Mouse (Mus musculus): ENCODE measurements around the gene Med27. TPM values are rescaled to one million over a fixed set of nuclear protein-coding genes. Genes with fewer than 3 reads are reported as not detected.

Gene Med27
- polyA plus RNA-seq, 1 experiment from 2014 or later = 76.0 TPM

DNA sequence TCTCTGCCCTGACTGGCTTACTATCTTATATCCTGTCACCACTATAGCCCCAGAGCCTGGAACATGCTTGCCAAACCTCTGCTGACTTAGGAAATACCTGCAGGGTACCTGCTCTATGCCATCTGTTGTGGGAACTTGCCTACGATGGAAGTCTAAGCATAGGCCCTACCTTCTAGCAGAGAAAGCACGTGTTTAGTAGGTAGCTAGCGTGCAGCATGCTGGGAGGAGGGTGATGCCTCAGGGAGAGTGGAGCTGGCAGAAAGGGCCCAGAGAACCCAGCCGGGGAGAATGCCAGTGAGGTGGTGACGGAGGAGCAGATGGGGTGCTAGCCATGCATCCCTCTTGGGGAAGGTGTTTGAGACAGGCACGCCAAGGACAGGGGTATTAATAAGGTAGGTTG is 89.8 kb downstream of the Med27 start:
- Histone ChIP-seq H3K4me3 (ENCODE audit: low read depth, low read length) (no peak overlapping the region), H3K9ac (ENCODE audit: low read length) (no peak overlapping the region), H3K4me1 (ENCODE audit: control insufficient read depth, insufficient read depth, low read length) (no peaks in the 10 kb centered on the region), H3K27ac (ENCODE audit: low read depth, low read length) (no peak overlapping the region), H3K9me3 (ENCODE audit: control insufficient read depth, low read length) (no peaks in the 10 kb centered on the region), H3K36me3 (ENCODE audit: control insufficient read depth, insufficient read depth, low read length) (no peaks in the 10 kb centered on the region), H3K27me3 (ENCODE audit: control insufficient read depth, insufficient read depth, low read length) (no peaks in the 10 kb centered on the region), H3K4me2 (ENCODE audit: low read depth) (no peak overlapping the region)
- no peak for ATAC-seq (ENCODE audit: insufficient read depth, low FRiP score, low TSS enrichment)
- 92% methylated on average over 6 of the region's 6 CpGs for WGBS
- DNase-seq (ENCODE audit: low spot score) = no peak

GRCm38 (mm10) chr2:29437111-29437510 is 90.5 kb downstream of the Med27 start:
- H3K27ac ChIP-seq (ENCODE audit: low read depth, low read length) = no peak overlapping the region
- no peak overlapping the region for H3K4me3 ChIP-seq (ENCODE audit: low read depth, low read length)
- H3K9ac ChIP-seq (ENCODE audit: low read length) = no peak overlapping the region
- ATAC-seq (ENCODE audit: insufficient read depth, low FRiP score, low TSS enrichment) = no peak
- no peaks in the 10 kb centered on the region for H3K27me3 ChIP-seq (ENCODE audit: control insufficient read depth, insufficient read depth, low read length)
- 91% methylated on average over 5 of the region's 5 CpGs for WGBS
- H3K9me3 ChIP-seq (ENCODE audit: control insufficient read depth, low read length) = no peaks in the 10 kb centered on the region
- DNase-seq (ENCODE audit: low spot score) = no peak
- H3K4me2 ChIP-seq (ENCODE audit: low read depth) = no peak overlapping the region
- no peaks in the 10 kb centered on the region for H3K4me1 ChIP-seq (ENCODE audit: control insufficient read depth, insufficient read depth, low read length)
- no peaks in the 10 kb centered on the region for H3K36me3 ChIP-seq (ENCODE audit: control insufficient read depth, insufficient read depth, low read length)

GRCm38 (mm10) chr2:29437861-29438529 is 91.4 kb downstream of the Med27 start:
- H3K36me3 ChIP-seq (ENCODE audit: control insufficient read depth, insufficient read depth, low read length) = no peaks in the 10 kb centered on the region
- H3K4me2 ChIP-seq (ENCODE audit: low read depth) = no peak overlapping the region
- H3K4me3 ChIP-seq (ENCODE audit: low read depth, low read length) = no peak overlapping the region
- WGBS = 89% methylated on average over 4 of the region's 4 CpGs
- no peaks in the 10 kb centered on the region for H3K4me1 ChIP-seq (ENCODE audit: control insufficient read depth, insufficient read depth, low read length)
- no peak for DNase-seq (ENCODE audit: low spot score)
- no peaks in the 10 kb centered on the region for H3K9me3 ChIP-seq (ENCODE audit: control insufficient read depth, low read length)
- no peaks in the 10 kb centered on the region for H3K27me3 ChIP-seq (ENCODE audit: control insufficient read depth, insufficient read depth, low read length)
- no peak overlapping the region for H3K27ac ChIP-seq (ENCODE audit: low read depth, low read length)
- ATAC-seq (ENCODE audit: insufficient read depth, low FRiP score, low TSS enrichment) = no peak
- H3K9ac ChIP-seq (ENCODE audit: low read length) = no peak overlapping the region

DNA sequence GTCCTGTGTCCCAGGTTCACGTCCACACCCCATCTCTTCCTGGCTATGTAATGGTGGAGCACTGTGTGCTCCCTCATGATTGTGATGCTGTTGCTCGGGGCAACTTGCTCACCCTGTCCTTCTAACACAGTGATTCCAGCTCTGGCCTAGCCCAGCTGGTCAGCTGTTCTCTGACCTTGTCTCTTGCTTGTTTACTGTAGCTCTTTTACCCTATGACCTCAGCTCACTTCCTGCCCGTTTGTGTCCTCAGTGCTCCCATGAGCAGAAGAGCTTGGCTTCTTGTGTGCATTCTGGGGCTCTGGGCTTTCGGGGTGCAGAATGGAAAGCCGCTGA is 91.9 kb downstream of the Med27 start:
- Histone ChIP-seq H3K4me2 (ENCODE audit: low read depth) (no peak overlapping the region), H3K9ac (ENCODE audit: low read length) (no peak overlapping the region), H3K4me3 (ENCODE audit: low read depth, low read length) (no peak overlapping the region), H3K36me3 (ENCODE audit: control insufficient read depth, insufficient read depth, low read length) (no peaks in the 10 kb centered on the region), H3K27me3 (ENCODE audit: control insufficient read depth, insufficient read depth, low read length) (no peaks in the 10 kb centered on the region), H3K4me1 (ENCODE audit: control insufficient read depth, insufficient read depth, low read length) (no peaks in the 10 kb centered on the region), H3K9me3 (ENCODE audit: control insufficient read depth, low read length) (no peaks in the 10 kb centered on the region), H3K27ac (ENCODE audit: low read depth, low read length) (no peak overlapping the region)
- 73% methylated on average over 5 of the region's 5 CpGs for WGBS
- DNase-seq (ENCODE audit: low spot score) = no peak
- ATAC-seq (ENCODE audit: insufficient read depth, low FRiP score, low TSS enrichment) = no peak

GRCm38 (mm10) chr2:29438986-29439385 is 92.4 kb downstream of the Med27 start:
- no peak for ATAC-seq (ENCODE audit: insufficient read depth, low FRiP score, low TSS enrichment)
- WGBS = 87% methylated on average over 1 of the region's 1 CpGs
- no peaks in the 10 kb centered on the region for H3K27me3 ChIP-seq (ENCODE audit: control insufficient read depth, insufficient read depth, low read length)
- H3K27ac ChIP-seq (ENCODE audit: low read depth, low read length) = no peak overlapping the region
- no peaks in the 10 kb centered on the region for H3K36me3 ChIP-seq (ENCODE audit: control insufficient read depth, insufficient read depth, low read length)
- H3K4me2 ChIP-seq (ENCODE audit: low read depth) = no peak overlapping the region
- DNase-seq (ENCODE audit: low spot score) = no peak
- H3K9me3 ChIP-seq (ENCODE audit: control insufficient read depth, low read length) = no peaks in the 10 kb centered on the region
- no peak overlapping the region for H3K4me3 ChIP-seq (ENCODE audit: low read depth, low read length)
- H3K9ac ChIP-seq (ENCODE audit: low read length) = no peak overlapping the region
- H3K4me1 ChIP-seq (ENCODE audit: control insufficient read depth, insufficient read depth, low read length) = no peaks in the 10 kb centered on the region

GRCm38 (mm10) chr2:29439396-29439795 is 92.8 kb downstream of the Med27 start:
- Histone ChIP-seq H3K4me3 (ENCODE audit: low read depth, low read length) (no peak overlapping the region), H3K9me3 (ENCODE audit: control insufficient read depth, low read length) (no peaks in the 10 kb centered on the region), H3K4me1 (ENCODE audit: control insufficient read depth, insufficient read depth, low read length) (no peaks in the 10 kb centered on the region), H3K9ac (ENCODE audit: low read length) (no peak overlapping the region), H3K27ac (ENCODE audit: low read depth, low read length) (no peak overlapping the region), H3K27me3 (ENCODE audit: control insufficient read depth, insufficient read depth, low read length) (no peaks in the 10 kb centered on the region), H3K4me2 (ENCODE audit: low read depth) (no peak overlapping the region), H3K36me3 (ENCODE audit: control insufficient read depth, insufficient read depth, low read length) (no peaks in the 10 kb centered on the region)
- ATAC-seq (ENCODE audit: insufficient read depth, low FRiP score, low TSS enrichment) (no peak), DNase-seq (ENCODE audit: low spot score) (no peak)
- WGBS = 84% methylated on average over 7 of the region's 7 CpGs

- no peak overlapping the region for H3K9ac ChIP-seq (ENCODE audit: low read length)
- no peak overlapping the region for H3K4me3 ChIP-seq (ENCODE audit: low read depth, low read length)
- H3K27ac ChIP-seq (ENCODE audit: low read depth, low read length) = no peak overlapping the region
- H3K9me3 ChIP-seq (ENCODE audit: control insufficient read depth, low read length) = no peaks in the 10 kb centered on the region
- no peaks in the 10 kb centered on the region for H3K27me3 ChIP-seq (ENCODE audit: control insufficient read depth, insufficient read depth, low read length)
- DNase-seq (ENCODE audit: low spot score) (no peak), ATAC-seq (ENCODE audit: insufficient read depth, low FRiP score, low TSS enrichment) (no peak)
- WGBS = 62% methylated on average over 7 of the region's 7 CpGs
- no peak overlapping the region for H3K4me2 ChIP-seq (ENCODE audit: low read depth)
- H3K4me1 ChIP-seq (ENCODE audit: control insufficient read depth, insufficient read depth, low read length) = no peaks in the 10 kb centered on the region
- H3K36me3 ChIP-seq (ENCODE audit: control insufficient read depth, insufficient read depth, low read length) = no peaks in the 10 kb centered on the region
Observed at GRCm38 (mm10) chr2:29439857-29440502, 93.4 kb downstream of the Med27 start.

GRCm38 (mm10) chr2:29442275-29442674 is 95.7 kb downstream of the Med27 start:
- no peak overlapping the region for H3K27ac ChIP-seq (ENCODE audit: low read depth, low read length)
- H3K27me3 ChIP-seq (ENCODE audit: control insufficient read depth, insufficient read depth, low read length) = no peaks in the 10 kb centered on the region
- H3K4me1 ChIP-seq (ENCODE audit: control insufficient read depth, insufficient read depth, low read length) = no peaks in the 10 kb centered on the region
- DNase-seq (ENCODE audit: low spot score) (no peak), ATAC-seq (ENCODE audit: insufficient read depth, low FRiP score, low TSS enrichment) (no peak)
- H3K4me2 ChIP-seq (ENCODE audit: low read depth) = no peak overlapping the region
- no peak overlapping the region for H3K9ac ChIP-seq (ENCODE audit: low read length)
- no peaks in the 10 kb centered on the region for H3K9me3 ChIP-seq (ENCODE audit: control insufficient read depth, low read length)
- no peaks in the 10 kb centered on the region for H3K36me3 ChIP-seq (ENCODE audit: control insufficient read depth, insufficient read depth, low read length)
- no peak overlapping the region for H3K4me3 ChIP-seq (ENCODE audit: low read depth, low read length)

DNA sequence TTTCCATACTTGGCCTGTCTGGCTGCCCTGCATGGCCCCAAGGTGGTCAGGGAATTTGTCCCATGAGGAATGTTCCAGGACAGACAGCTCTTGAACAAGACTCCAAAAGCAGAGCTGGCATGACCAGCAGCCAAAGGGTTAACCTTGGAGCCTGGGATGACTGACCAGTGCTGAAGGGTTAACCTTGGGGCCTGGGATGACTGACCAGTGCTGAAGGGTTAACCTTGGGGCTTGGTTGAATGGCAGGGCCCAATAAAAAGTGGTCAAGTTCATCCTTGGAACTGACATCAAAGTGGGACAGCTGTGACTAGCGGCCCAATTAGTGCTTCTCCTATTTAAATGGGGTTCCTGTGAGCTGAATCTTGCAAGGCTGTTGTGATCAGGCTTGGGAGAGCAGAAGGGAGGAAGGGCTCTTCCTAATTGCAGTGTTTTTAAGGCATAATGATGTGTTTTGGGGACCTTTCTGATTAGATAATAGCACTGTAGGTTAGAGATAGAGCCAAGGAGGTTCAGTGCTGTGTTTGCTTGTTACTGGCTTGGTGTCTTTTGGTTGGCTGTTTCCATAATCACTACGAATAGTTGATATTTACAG is 97.1 kb downstream of the Med27 start:
- H3K36me3 ChIP-seq (ENCODE audit: control insufficient read depth, insufficient read depth, low read length) = no peaks in the 10 kb centered on the region
- H3K9me3 ChIP-seq (ENCODE audit: control insufficient read depth, low read length) = no peaks in the 10 kb centered on the region
- H3K9ac ChIP-seq (ENCODE audit: low read length) = no peak overlapping the region
- H3K4me3 ChIP-seq (ENCODE audit: low read depth, low read length) = no peak overlapping the region
- ATAC-seq (ENCODE audit: insufficient read depth, low FRiP score, low TSS enrichment) (no peak), DNase-seq (ENCODE audit: low spot score) (no peak)
- H3K4me2 ChIP-seq (ENCODE audit: low read depth) = no peak overlapping the region
- H3K4me1 ChIP-seq (ENCODE audit: control insufficient read depth, insufficient read depth, low read length) = no peaks in the 10 kb centered on the region
- H3K27me3 ChIP-seq (ENCODE audit: control insufficient read depth, insufficient read depth, low read length) = no peaks in the 10 kb centered on the region
- H3K27ac ChIP-seq (ENCODE audit: low read depth, low read length) = no peak overlapping the region
- 84% methylated on average over 2 of the region's 2 CpGs for WGBS
